Mouse (Mus musculus): ENCODE measurements around the gene Adamts6.

DNA sequence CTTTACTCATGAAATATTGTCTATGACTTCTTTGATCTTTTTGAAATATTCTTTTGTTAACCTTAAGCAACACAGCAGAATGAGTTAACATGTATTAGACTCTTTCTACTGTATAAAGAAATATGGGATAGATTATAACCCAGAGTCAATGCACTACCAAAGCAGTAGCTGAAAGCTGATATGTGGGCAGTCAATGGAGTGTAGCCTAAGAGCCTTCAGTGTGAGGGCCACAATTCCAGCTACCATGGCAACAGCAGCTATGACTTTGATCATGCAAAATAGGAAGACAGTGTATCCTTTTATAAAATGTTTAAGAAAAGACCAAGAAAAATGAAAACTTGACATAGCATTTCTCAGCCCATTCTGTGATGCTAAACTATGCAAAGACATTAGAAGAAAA, 241.6 kb downstream of the Adamts6 start:
- TF ChIP-seq CTCF (IDR thresholded peaks at IDR 0.05 in 2 of 3, conservative IDR thresholded peaks at IDR 0.05 in 1 of 3; ENCODE audit: control insufficient read depth in 1 of 3, insufficient read depth in 1 of 3, low read depth in 2 of 3, low read length in 3 of 3, poor library complexity in 1 of 3, severe bottlenecking in 1 of 3) (no peak), POLR2A (IDR thresholded peaks at IDR 0.05; ENCODE audit: control insufficient read depth in 1 of 2, insufficient read depth in 1 of 2, low read depth in 1 of 2, low read length in 2 of 2, poor library complexity in 1 of 2) (no peak), UBTF (IDR thresholded peaks at IDR 0.05; ENCODE audit: borderline replicate concordance, insufficient read depth, low read depth, low read length) (no peak), EP300 (IDR thresholded peaks at IDR 0.05; ENCODE audit: low read depth in 1 of 2, low read length in 2 of 2) (no peak), KAT2A (conservative IDR thresholded peaks at IDR 0.05; ENCODE audit: low read depth, low read length) (no peak), MYC (IDR thresholded peaks at IDR 0.05; ENCODE audit: low read depth, low read length) (no peak), POLR2AphosphoS2 (IDR thresholded peaks at IDR 0.05; ENCODE audit: low read length) (no peak)

All from MEL (cell line).